Mouse (Mus musculus) hindbrain, embryonic 13.5 days (tissue): Measurements from ENCODE around the gene Fbxl18. TPM values are rescaled to one million over a fixed set of nuclear protein-coding genes. Genes with fewer than 3 reads are reported as not detected.
A peak's percentile ranks its signal among the peaks of the same experiment; 100 is the strongest.

Source experiments
- ATAC-seq: fragments of 200-750 bp; cut with Nextera tagmentation; 2 replicates; pipeline ENCODE4 v1.8.0; 2017; ENCODE audit warnings: moderate TSS enrichment; ENCODE audit not compliant: low FRiP score
- H3K27ac ChIP-seq: fragments of 300-500 bp; sonication (generic); 2 replicates; pipeline ENCODE4 v1.5.1; 2015; ENCODE audit warnings: inconsistent platforms, mild to moderate bottlenecking, moderate library complexity
- H3K27me3 ChIP-seq: fragments of 300-500 bp; sonication (generic); 2 replicates; pipeline ENCODE4 v1.6.1; 2015; ENCODE audit warnings: mild to moderate bottlenecking, inconsistent platforms
- H3K36me3 ChIP-seq: fragments of 300-500 bp; sonication (generic); 2 replicates; pipeline ENCODE4 v1.6.1; 2015; ENCODE audit warnings: mild to moderate bottlenecking, inconsistent platforms
- H3K4me1 ChIP-seq: fragments of 300-500 bp; sonication (generic); replicated peaks from 2 replicates; pipeline ENCODE4 v1.6.1; 2015; ENCODE audit warnings: inconsistent platforms
- H3K4me2 ChIP-seq: fragments of 300-500 bp; sonication (generic); 2 replicates; pipeline ENCODE4 v1.6.1; 2015; ENCODE audit warnings: inconsistent platforms, mild to moderate bottlenecking, moderate library complexity
- H3K4me3 ChIP-seq: fragments of 300-500 bp; sonication (generic); 2 replicates; pipeline ENCODE4 v1.5.1; 2015; ENCODE audit warnings: mild to moderate bottlenecking, inconsistent platforms
- H3K9ac ChIP-seq: fragments of 300-500 bp; sonication (generic); 2 replicates; pipeline ENCODE4 v1.6.1; 2015; ENCODE audit warnings: mild to moderate bottlenecking, inconsistent platforms
- H3K9me3 ChIP-seq: fragments of 300-500 bp; sonication (generic); 2 replicates; pipeline ENCODE4 v1.6.1; 2016; ENCODE audit warnings: inconsistent platforms
- WGBS: fragments of 180-500 bp; shearing (Covaris S2); methylation state at CpG from one replicate; pipeline ENCODE4 v1.1.7; 2015; 5-methylcytosine and 5-hydroxymethylcytosine counted together
- polyA plus RNA-seq: library from polyadenylated mRNA; unstranded; fragments of >200 nt; fragmentation: Nextera tagmentation; extraction: Ambion mirVana; gene quantifications from 2 replicates; pipeline ENCODE4 v1.2.1, GENCODE M21; 2015

Fbxl18 gene
- polyA plus RNA-seq, 1 experiment from 2014 or later = 36.6 TPM

GRCm38 (mm10) chr5:142823096-142824062 is 71.8 kb downstream of the Fbxl18 start:
- peaks cover 43% of the 10 kb centered on the region for H3K4me1 ChIP-seq
- peak; percentile 12; the same call in 1 of the 2 replicates for ATAC-seq
- peak overlapping the region; percentile 99 for H3K9ac ChIP-seq
- no peaks in the 10 kb centered on the region for H3K9me3 ChIP-seq
- H3K4me3 ChIP-seq = peak overlapping the region; percentile 99
- H3K4me2 ChIP-seq = peak overlapping the region; percentile 90
- H3K27ac ChIP-seq = peak overlapping the region; percentile 100
- H3K27me3 ChIP-seq = no peaks in the 10 kb centered on the region
- H3K36me3 ChIP-seq = no peaks in the 10 kb centered on the region
- 6% methylated on average over 31 of the region's 31 CpGs for WGBS

- Histone ChIP-seq H3K36me3 (no peaks in the 10 kb centered on the region), H3K9ac (peak overlapping the region; percentile 99), H3K9me3 (no peaks in the 10 kb centered on the region), H3K4me2 (peak overlapping the region; percentile 90), H3K4me1 (peaks cover 43% of the 10 kb centered on the region), H3K4me3 (peak overlapping the region; percentile 99), H3K27ac (peak overlapping the region; percentile 100), H3K27me3 (no peaks in the 10 kb centered on the region)
- no peak for ATAC-seq
- under 1% methylated on average over 36 of the region's 36 CpGs for WGBS
Observed at GRCm38 (mm10) chr5:142822286-142823095, 72.7 kb downstream of the Fbxl18 start.

- Histone ChIP-seq H3K9me3 (no peaks in the 10 kb centered on the region), H3K4me3 (peak overlapping the region; percentile 99), H3K4me2 (peak overlapping the region; percentile 90), H3K36me3 (no peaks in the 10 kb centered on the region), H3K27me3 (no peaks in the 10 kb centered on the region), H3K4me1 (peaks cover 43% of the 10 kb centered on the region), H3K9ac (peak overlapping the region; percentile 99), H3K27ac (peak overlapping the region; percentile 100)
- WGBS = under 1% methylated on average over 9 of the region's 9 CpGs
- no peak for ATAC-seq
Observed at GRCm38 (mm10) chr5:142821974-142822285, 73.3 kb downstream of the Fbxl18 start.

- Histone ChIP-seq H3K4me1 (peaks cover 43% of the 10 kb centered on the region), H3K9ac (peak overlapping the region; percentile 99)
Observed at GRCm38 (mm10) chr5:142821266-142821973, 73.8 kb downstream of the Fbxl18 start.

GRCm38 (mm10) chr5:142820276-142821265 is 74.7 kb downstream of the Fbxl18 start:
- H3K36me3 ChIP-seq = no peaks in the 10 kb centered on the region
- ATAC-seq = no peak
- under 1% methylated on average over 53 of the region's 53 CpGs for WGBS
- peak overlapping the region; percentile 100 for H3K27ac ChIP-seq
- peak overlapping the region; percentile 99 for H3K4me3 ChIP-seq
- H3K9ac ChIP-seq = peak overlapping the region; percentile 99
- peak overlapping the region; percentile 90 for H3K4me2 ChIP-seq
- peaks cover 41% of the 10 kb centered on the region for H3K4me1 ChIP-seq
- no peaks in the 10 kb centered on the region for H3K9me3 ChIP-seq
- H3K27me3 ChIP-seq = no peaks in the 10 kb centered on the region

More at GRCm38 (mm10) chr5:142821266-142821973, 73.8 kb downstream of the Fbxl18 start:
- Histone ChIP-seq H3K27ac (peak overlapping the region; percentile 100), H3K9me3 (no peaks in the 10 kb centered on the region), H3K4me3 (peak overlapping the region; percentile 99), H3K27me3 (no peaks in the 10 kb centered on the region), H3K4me2 (peak overlapping the region; percentile 90), H3K36me3 (no peaks in the 10 kb centered on the region)
- WGBS = under 1% methylated on average over 36 of the region's 36 CpGs
- no peak for ATAC-seq

GRCm38 (mm10) chr5:142819385-142820275 is 75.6 kb downstream of the Fbxl18 start:
- Histone ChIP-seq H3K27ac (peak overlapping the region; percentile 100), H3K4me2 (peak overlapping the region; percentile 90), H3K36me3 (peaks cover 4% of the 10 kb centered on the region; the same call in 1 of the 2 replicates), H3K4me1 (peaks cover 31% of the 10 kb centered on the region), H3K9ac (peak overlapping the region; percentile 99), H3K9me3 (no peaks in the 10 kb centered on the region), H3K27me3 (no peaks in the 10 kb centered on the region), H3K4me3 (peak overlapping the region; percentile 99)
- WGBS = under 1% methylated on average over 36 of the region's 36 CpGs
- peak; percentile 43 for ATAC-seq

- Histone ChIP-seq H3K4me1 (peaks cover 22% of the 10 kb centered on the region), H3K9ac (peak overlapping the region; percentile 99), H3K36me3 (peaks cover 4% of the 10 kb centered on the region; the same call in 1 of the 2 replicates), H3K9me3 (no peaks in the 10 kb centered on the region), H3K4me3 (peak overlapping the region; percentile 99), H3K4me2 (peak overlapping the region; percentile 90), H3K27ac (peak overlapping the region; percentile 100), H3K27me3 (no peaks in the 10 kb centered on the region)
- no peak for ATAC-seq
- WGBS = under 1% methylated on average over 43 of the region's 43 CpGs
Observed at GRCm38 (mm10) chr5:142818435-142819360, 76.5 kb downstream of the Fbxl18 start.

GRCm38 (mm10) chr5:142817524-142818434 is 77.4 kb downstream of the Fbxl18 start, which contains the start of gene Tnrc18:
TSS of gene Tnrc18 (minus strand) at chr5:142817662.
- peaks cover 4% of the 10 kb centered on the region; the same call in 1 of the 2 replicates for H3K36me3 ChIP-seq
- H3K27ac ChIP-seq = peak within 1 kb of the TSS; percentile 100
- under 1% methylated on average over 55 of the region's 56 CpGs for WGBS
- peak within 1 kb of the TSS; percentile 92 for H3K4me2 ChIP-seq
- peak within 1 kb of the TSS; percentile 99 for H3K4me3 ChIP-seq
- no peaks in the 10 kb centered on the region for H3K27me3 ChIP-seq
- H3K4me1 ChIP-seq = peaks cover 22% of the 10 kb centered on the region
- peak; percentile 78 for ATAC-seq
- H3K9me3 ChIP-seq = no peaks in the 10 kb centered on the region
- H3K9ac ChIP-seq = peak within 1 kb of the TSS; percentile 100
